Mouse (Mus musculus): ENCODE results near the gene Wbp4. TPM values are rescaled to one million over a fixed set of nuclear protein-coding genes. Genes with fewer than 3 reads are reported as not detected.
A peak's percentile ranks its signal among the peaks of the same experiment; 100 is the strongest.

Gene Wbp4
- polyA plus RNA-seq, 2 experiments, result 22.6 to 44.1 TPM

DNA sequence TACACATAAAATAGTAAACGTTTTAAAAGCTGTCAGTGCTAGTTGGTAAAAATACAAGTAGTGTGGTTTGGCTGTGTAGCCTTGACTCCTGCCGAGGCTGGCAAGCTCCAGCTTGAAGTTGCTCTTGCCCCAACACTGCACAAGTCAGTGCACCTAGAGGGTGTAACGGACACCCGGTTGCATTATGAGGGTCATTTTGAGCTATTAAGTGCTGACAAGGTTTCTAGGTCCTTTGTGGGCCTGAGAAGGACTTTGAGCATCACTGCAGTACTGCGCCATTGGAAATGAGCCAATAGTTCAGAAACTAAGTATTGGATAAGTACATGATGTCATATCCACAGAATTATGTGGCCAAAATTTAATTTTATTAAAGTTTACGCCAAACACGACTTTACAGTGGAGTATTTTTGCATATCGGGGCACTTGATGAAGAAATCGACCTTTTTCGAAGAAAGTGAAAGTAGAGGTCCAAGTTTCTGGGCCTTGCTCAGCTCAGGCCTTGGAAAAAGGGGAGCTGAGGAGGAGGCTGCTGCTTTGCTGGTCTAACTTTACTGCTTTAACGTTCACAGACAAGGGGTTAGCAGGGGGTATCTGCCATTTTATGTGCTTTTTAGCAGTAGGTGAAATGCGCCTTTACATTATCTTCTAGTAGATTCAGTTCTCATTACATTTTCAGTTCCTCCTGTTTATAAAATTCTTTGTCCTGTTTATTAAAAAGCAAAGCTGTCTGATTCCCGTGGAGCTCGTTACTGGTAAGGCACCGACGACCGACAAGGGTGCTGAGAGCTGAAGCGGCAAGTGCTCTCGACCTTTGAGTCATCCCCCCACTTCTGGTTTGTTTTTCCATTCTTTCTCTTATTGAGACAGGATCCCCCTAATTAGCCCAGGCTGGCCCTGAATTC lies 37.7 kb upstream of the Wbp4 start:
- TF ChIP-seq POLR2A (IDR thresholded peaks at IDR 0.05; ENCODE audit: borderline replicate concordance, extremely low read depth, insufficient read depth, insufficient read length), result no peak

DNA sequence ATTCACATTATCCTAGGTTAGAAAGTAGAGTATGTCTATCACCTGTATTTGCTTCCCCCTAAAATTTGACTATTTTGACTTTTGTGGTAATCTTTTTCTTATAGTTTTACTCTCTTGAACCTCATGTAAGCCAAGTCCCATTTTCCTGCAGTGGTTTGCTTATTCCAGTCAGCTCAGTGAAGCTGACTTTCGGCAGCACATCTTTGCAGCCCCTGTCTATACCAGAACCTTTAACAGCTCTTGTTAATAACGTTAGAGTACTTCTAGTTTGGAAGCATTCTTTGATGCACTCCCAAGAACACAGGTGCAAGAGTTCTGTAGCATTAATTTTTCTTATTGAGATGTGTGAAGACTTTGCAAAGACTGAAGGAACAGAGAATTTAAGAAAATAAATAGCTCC lies 36.8 kb upstream of the Wbp4 start:
- no peaks in the 10 kb centered on the region for H3K27me3 ChIP-seq (ENCODE audit: control insufficient read depth, insufficient read depth, low read length)
- H3K36me3 ChIP-seq (ENCODE audit: control insufficient read depth, insufficient read depth, low read length), result no peaks in the 10 kb centered on the region
- DNase-seq (ENCODE audit: low spot score) (no peak), ATAC-seq (ENCODE audit: low FRiP score, low read depth) (no peak)
- H3K9ac ChIP-seq (ENCODE audit: low read depth, low read length, severe bottlenecking), result no peak overlapping the region
- no peak overlapping the region for H3K4me2 ChIP-seq (replicated peaks; ENCODE audit: low read depth, low read length, severe bottlenecking)
- TF ChIP-seq POLR2A (IDR thresholded peaks at IDR 0.05; ENCODE audit: borderline replicate concordance, extremely low read depth, insufficient read depth, insufficient read length), result no peak
- H3K4me3 ChIP-seq (replicated peaks; ENCODE audit: low read length), result no peak overlapping the region
- WGBS, result 62% methylated on average over 2 of the region's 2 CpGs
- no peaks in the 10 kb centered on the region for H3K9me3 ChIP-seq (ENCODE audit: control insufficient read depth, low read length)
- H3K4me1 ChIP-seq (ENCODE audit: control insufficient read depth, insufficient read depth, low read length), result peaks cover 4% of the 10 kb centered on the region
- no peak overlapping the region for H3K27ac ChIP-seq (replicated peaks; ENCODE audit: low read depth, low read length)

More for the DNA sequence above, 37.7 kb upstream of the Wbp4 start:
- H3K9me3 ChIP-seq (ENCODE audit: control insufficient read depth, low read length), result no peaks in the 10 kb centered on the region
- no peaks in the 10 kb centered on the region for H3K36me3 ChIP-seq (ENCODE audit: control insufficient read depth, insufficient read depth, low read length)
- H3K27ac ChIP-seq (replicated peaks; ENCODE audit: low read depth, low read length), result no peak overlapping the region
- H3K4me1 ChIP-seq (ENCODE audit: control insufficient read depth, insufficient read depth, low read length), result peaks cover 4% of the 10 kb centered on the region
- H3K4me3 ChIP-seq (replicated peaks; ENCODE audit: low read length), result no peak overlapping the region
- DNase-seq (ENCODE audit: low spot score), result no peak
- H3K9ac ChIP-seq (ENCODE audit: low read depth, low read length, severe bottlenecking), result no peak overlapping the region
- WGBS, result 56% methylated on average over 19 of the region's 19 CpGs
- no peak overlapping the region for H3K4me2 ChIP-seq (replicated peaks; ENCODE audit: low read depth, low read length, severe bottlenecking)
- H3K27me3 ChIP-seq (ENCODE audit: control insufficient read depth, insufficient read depth, low read length), result no peaks in the 10 kb centered on the region
- no peak for ATAC-seq (ENCODE audit: low FRiP score, low read depth)

DNA sequence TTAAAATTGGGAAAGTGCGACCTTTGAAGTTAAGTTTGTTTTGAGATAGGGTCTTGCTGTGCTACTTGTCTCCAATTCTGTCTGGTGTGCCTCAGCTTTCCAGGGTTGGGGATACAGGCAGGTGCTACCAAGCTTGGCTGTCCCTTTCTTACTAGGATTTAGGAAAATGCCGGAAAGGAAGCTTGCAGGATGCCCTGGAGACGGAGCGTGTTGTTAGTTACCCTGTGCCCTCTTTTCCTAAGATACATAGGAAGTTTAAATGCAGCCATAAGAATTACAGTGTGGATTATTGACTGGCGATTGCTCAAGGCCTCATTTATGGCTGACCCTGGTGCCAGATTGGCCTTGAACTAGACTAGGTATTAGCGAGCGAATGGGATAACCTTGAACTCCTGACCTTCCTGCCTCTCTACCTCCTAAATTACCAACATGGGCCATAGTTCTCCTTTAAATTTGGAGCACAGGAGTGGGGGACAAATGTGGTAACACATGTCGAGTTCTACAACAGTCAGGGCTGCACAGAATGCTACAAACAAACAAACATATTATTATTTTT lies 35.9 kb upstream of the Wbp4 start:
- no peak overlapping the region for H3K4me3 ChIP-seq (replicated peaks; ENCODE audit: low read length)
- 78% methylated on average over 8 of the region's 8 CpGs for WGBS
- H3K4me1 ChIP-seq (ENCODE audit: control insufficient read depth, insufficient read depth, low read length), result peaks cover 4% of the 10 kb centered on the region
- no peaks in the 10 kb centered on the region for H3K9me3 ChIP-seq (ENCODE audit: control insufficient read depth, low read length)
- H3K27me3 ChIP-seq (ENCODE audit: control insufficient read depth, insufficient read depth, low read length), result no peaks in the 10 kb centered on the region
- no peaks in the 10 kb centered on the region for H3K36me3 ChIP-seq (ENCODE audit: control insufficient read depth, insufficient read depth, low read length)
- H3K9ac ChIP-seq (ENCODE audit: low read depth, low read length, severe bottlenecking), result no peak overlapping the region
- no peak overlapping the region for H3K4me2 ChIP-seq (replicated peaks; ENCODE audit: low read depth, low read length, severe bottlenecking)
- ATAC-seq (ENCODE audit: low FRiP score, low read depth), result no peak
- no peak for DNase-seq (ENCODE audit: low spot score)
- H3K27ac ChIP-seq (replicated peaks; ENCODE audit: low read depth, low read length), result no peak overlapping the region
- TF ChIP-seq POLR2A (IDR thresholded peaks at IDR 0.05; ENCODE audit: borderline replicate concordance, extremely low read depth, insufficient read depth, insufficient read length), result no peak

- Histone ChIP-seq H3K4me1 (ENCODE audit: control insufficient read depth, insufficient read depth, low read length) (peaks cover 4% of the 10 kb centered on the region), H3K27me3 (ENCODE audit: control insufficient read depth, insufficient read depth, low read length) (no peaks in the 10 kb centered on the region), H3K9ac (ENCODE audit: low read depth, low read length, severe bottlenecking) (no peak overlapping the region), H3K4me2 (replicated peaks; ENCODE audit: low read depth, low read length, severe bottlenecking) (no peak overlapping the region), H3K9me3 (ENCODE audit: control insufficient read depth, low read length) (no peaks in the 10 kb centered on the region), H3K36me3 (ENCODE audit: control insufficient read depth, insufficient read depth, low read length) (no peaks in the 10 kb centered on the region), H3K4me3 (replicated peaks; ENCODE audit: low read length) (no peak overlapping the region), H3K27ac (replicated peaks; ENCODE audit: low read depth, low read length) (no peak overlapping the region)
- 73% methylated on average over 2 of the region's 2 CpGs for WGBS
- no peak for DNase-seq (ENCODE audit: low spot score)
- no peak for ATAC-seq (ENCODE audit: low FRiP score, low read depth)
- no peak for TF ChIP-seq POLR2A (IDR thresholded peaks at IDR 0.05; ENCODE audit: borderline replicate concordance, extremely low read depth, insufficient read depth, insufficient read length)
These were observed 35.4 kb upstream of the Wbp4 start for GRCm38 (mm10) chr14:79516751-79517150.

GRCm38 (mm10) chr14:79516243-79516610 lies 34.9 kb upstream of the Wbp4 start:
- no peak for ATAC-seq (ENCODE audit: low FRiP score, low read depth)
- no peak for DNase-seq (ENCODE audit: low spot score)
- WGBS, result 83% methylated on average over 5 of the region's 5 CpGs
- Histone ChIP-seq H3K4me3 (replicated peaks; ENCODE audit: low read length) (no peak overlapping the region), H3K9me3 (ENCODE audit: control insufficient read depth, low read length) (no peaks in the 10 kb centered on the region), H3K27me3 (ENCODE audit: control insufficient read depth, insufficient read depth, low read length) (no peaks in the 10 kb centered on the region), H3K4me2 (replicated peaks; ENCODE audit: low read depth, low read length, severe bottlenecking) (0 out of 2 replicates have a peak overlapping the region, but pooled peaks have one; percentile 11), H3K4me1 (ENCODE audit: control insufficient read depth, insufficient read depth, low read length) (peaks cover 4% of the 10 kb centered on the region), H3K36me3 (ENCODE audit: control insufficient read depth, insufficient read depth, low read length) (no peaks in the 10 kb centered on the region), H3K27ac (replicated peaks; ENCODE audit: low read depth, low read length) (no peak overlapping the region), H3K9ac (ENCODE audit: low read depth, low read length, severe bottlenecking) (no peak overlapping the region)
- TF ChIP-seq POLR2A (IDR thresholded peaks at IDR 0.05; ENCODE audit: borderline replicate concordance, extremely low read depth, insufficient read depth, insufficient read length), result no peak

Data from limb, embryonic 14.5 days (tissue).